Mouse (Mus musculus): Measurements from ENCODE around the gene Atp1a3. TPM values are rescaled to one million over a fixed set of nuclear protein-coding genes. Genes with fewer than 3 reads are reported as not detected.

Atp1a3 gene
- polyA plus RNA-seq, 1 experiment from 2014 or later = 404 TPM

GRCm38 (mm10) chr7:24971972-24972893, 33.5 kb downstream of the Atp1a3 start, which contains the start of gene Rabac1:
Rabac1 (minus strand) TSS chr7:24972754.
- Histone ChIP-seq H3K36me3 (replicated peaks; ENCODE audit: control insufficient read depth, insufficient read depth) (peaks cover 14% of the 10 kb centered on the region), H3K27me3 (ENCODE audit: control insufficient read depth, insufficient read depth, low read length) (no peaks in the 10 kb centered on the region), H3K4me2 (replicated peaks) (peak within 1 kb of the TSS; percentile 68), H3K27ac (peak within 1 kb of the TSS; percentile 74), H3K9ac (peak within 1 kb of the TSS; percentile 71), H3K4me3 (replicated peaks; ENCODE audit: low read length) (peak within 1 kb of the TSS; percentile 60), H3K9me3 (ENCODE audit: control insufficient read depth, low read length) (no peaks in the 10 kb centered on the region), H3K4me1 (replicated peaks; ENCODE audit: control insufficient read depth, insufficient read depth, low read length) (peaks cover 9% of the 10 kb centered on the region; the same call in 1 of the 2 replicates)
- WGBS = 0% methylated on average over 45 of the region's 45 CpGs
- peak; percentile 92 for ATAC-seq (ENCODE audit: low FRiP score)
- peak; percentile 94 for DNase-seq (ENCODE audit: low spot score)

DNA sequence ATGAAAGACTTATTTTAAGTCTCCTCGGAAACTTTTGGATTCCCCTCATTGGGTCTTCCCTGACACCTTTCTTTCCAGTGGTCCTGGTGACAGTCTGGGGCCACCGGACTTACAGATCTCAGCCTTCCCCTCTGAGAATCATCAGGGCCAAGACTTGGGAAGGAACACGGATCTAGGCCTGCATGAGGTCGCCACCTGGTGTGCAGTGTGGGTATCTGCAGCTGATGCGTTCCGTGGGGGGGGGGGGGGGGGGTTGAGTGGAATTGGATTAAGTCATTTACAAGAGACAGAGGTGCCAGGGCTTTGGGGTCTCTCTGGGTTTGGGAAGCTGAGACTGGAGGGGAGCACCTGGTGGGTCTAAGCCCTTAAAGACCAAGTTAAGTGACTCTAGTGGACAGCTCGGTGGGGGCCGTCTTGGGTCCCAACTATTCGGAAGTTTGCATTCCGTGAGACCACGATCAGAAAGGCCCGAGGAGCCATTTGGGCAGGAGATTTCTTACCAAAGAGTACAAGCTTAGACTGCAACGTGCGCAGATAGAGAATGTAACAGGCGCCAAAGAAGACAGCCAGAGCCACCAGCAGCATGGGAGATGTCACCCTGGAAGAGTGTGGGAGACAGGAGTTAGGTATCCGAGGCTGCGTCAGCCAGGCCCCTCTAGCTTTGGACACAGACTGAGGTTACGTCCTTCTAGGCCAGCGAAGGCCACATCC, 34.3 kb downstream of the Atp1a3 start:
- WGBS = 12% methylated on average over 19 of the region's 19 CpGs
- no peak for ATAC-seq (ENCODE audit: low FRiP score)

DNA sequence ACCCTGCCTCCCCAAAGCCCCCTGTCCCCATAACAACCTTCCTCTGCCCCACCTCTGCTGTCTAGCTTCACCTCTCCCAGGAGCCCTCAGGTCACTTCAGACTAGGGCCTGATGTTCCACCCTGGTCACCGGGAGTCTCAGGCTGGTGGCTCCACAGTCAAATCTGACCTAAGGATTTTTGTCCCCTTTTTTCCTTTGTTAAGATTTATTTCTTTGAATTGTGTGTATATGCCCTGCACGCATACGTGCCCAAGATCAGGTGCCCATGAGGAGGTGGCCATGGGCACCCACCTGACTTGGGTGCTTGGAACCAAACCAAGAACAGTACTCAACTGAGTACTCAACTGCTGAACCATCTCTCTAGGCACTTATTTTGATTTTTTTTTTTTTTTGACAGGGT, 35.4 kb downstream of the Atp1a3 start:
- H3K27ac ChIP-seq = no peak overlapping the region
- peaks cover 9% of the 10 kb centered on the region; the same call in 1 of the 2 replicates for H3K4me1 ChIP-seq (replicated peaks; ENCODE audit: control insufficient read depth, insufficient read depth, low read length)
- WGBS = 97% methylated on average over 3 of the region's 3 CpGs
- no peaks in the 10 kb centered on the region for H3K27me3 ChIP-seq (ENCODE audit: control insufficient read depth, insufficient read depth, low read length)
- ATAC-seq (ENCODE audit: low FRiP score) = no peak
- DNase-seq (ENCODE audit: low spot score) = no peak
- H3K36me3 ChIP-seq (replicated peaks; ENCODE audit: control insufficient read depth, insufficient read depth) = peaks cover 14% of the 10 kb centered on the region
- no peak overlapping the region for H3K9ac ChIP-seq
- no peak overlapping the region for H3K4me3 ChIP-seq (replicated peaks; ENCODE audit: low read length)
- H3K9me3 ChIP-seq (ENCODE audit: control insufficient read depth, low read length) = no peaks in the 10 kb centered on the region
- no peak overlapping the region for H3K4me2 ChIP-seq (replicated peaks)

More for the DNA sequence above, 34.3 kb downstream of the Atp1a3 start:
- Histone ChIP-seq H3K9ac (peak overlapping the region; percentile 71; the same call in 1 of the 2 replicates), H3K4me2 (replicated peaks) (peak overlapping the region; percentile 68), H3K4me1 (replicated peaks; ENCODE audit: control insufficient read depth, insufficient read depth, low read length) (peaks cover 9% of the 10 kb centered on the region; the same call in 1 of the 2 replicates), H3K27ac (peak overlapping the region; percentile 74), H3K9me3 (ENCODE audit: control insufficient read depth, low read length) (no peaks in the 10 kb centered on the region), H3K27me3 (ENCODE audit: control insufficient read depth, insufficient read depth, low read length) (no peaks in the 10 kb centered on the region), H3K36me3 (replicated peaks; ENCODE audit: control insufficient read depth, insufficient read depth) (peaks cover 14% of the 10 kb centered on the region), H3K4me3 (replicated peaks; ENCODE audit: low read length) (peak overlapping the region; percentile 60)
- peak; percentile 51 for DNase-seq (ENCODE audit: low spot score)

GRCm38 (mm10) chr7:24969805-24970204, 36.0 kb downstream of the Atp1a3 start:
- H3K4me2 ChIP-seq (replicated peaks) = no peak overlapping the region
- H3K9me3 ChIP-seq (ENCODE audit: control insufficient read depth, low read length) = no peaks in the 10 kb centered on the region
- WGBS = 71% methylated on average over 12 of the region's 12 CpGs
- H3K27ac ChIP-seq = no peak overlapping the region
- H3K9ac ChIP-seq = no peak overlapping the region
- no peaks in the 10 kb centered on the region for H3K27me3 ChIP-seq (ENCODE audit: control insufficient read depth, insufficient read depth, low read length)
- DNase-seq (ENCODE audit: low spot score) = no peak
- H3K36me3 ChIP-seq (replicated peaks; ENCODE audit: control insufficient read depth, insufficient read depth) = peaks cover 14% of the 10 kb centered on the region
- no peak for ATAC-seq (ENCODE audit: low FRiP score)
- H3K4me3 ChIP-seq (replicated peaks; ENCODE audit: low read length) = no peak overlapping the region
- H3K4me1 ChIP-seq (replicated peaks; ENCODE audit: control insufficient read depth, insufficient read depth, low read length) = peaks cover 9% of the 10 kb centered on the region; the same call in 1 of the 2 replicates

DNA sequence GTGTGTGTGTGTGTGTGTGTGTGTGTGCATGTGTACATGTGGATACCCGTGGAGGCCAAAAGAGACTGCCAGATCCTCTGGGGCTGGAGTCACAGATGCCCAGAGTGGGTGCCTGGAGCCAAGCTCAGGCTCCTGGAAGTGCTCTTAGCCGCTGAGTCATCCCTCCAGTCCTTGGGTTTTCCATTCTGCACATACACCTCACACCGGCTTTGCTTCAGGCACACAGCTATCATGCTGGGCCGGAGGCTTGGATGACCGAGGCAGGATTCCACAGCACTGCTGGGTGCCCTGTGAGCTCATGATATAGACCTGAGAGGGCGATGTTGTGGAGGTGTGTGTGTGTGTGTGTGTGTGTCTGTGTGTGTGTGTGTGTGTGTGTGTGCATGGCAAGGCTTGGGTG, 37.3 kb downstream of the Atp1a3 start:
- DNase-seq (ENCODE audit: low spot score) (no peak), ATAC-seq (ENCODE audit: low FRiP score) (no peak)
- H3K9me3 ChIP-seq (ENCODE audit: control insufficient read depth, low read length) = no peaks in the 10 kb centered on the region
- H3K4me1 ChIP-seq (replicated peaks; ENCODE audit: control insufficient read depth, insufficient read depth, low read length) = peaks cover 9% of the 10 kb centered on the region; the same call in 1 of the 2 replicates
- no peak overlapping the region for H3K4me2 ChIP-seq (replicated peaks)
- H3K27me3 ChIP-seq (ENCODE audit: control insufficient read depth, insufficient read depth, low read length) = no peaks in the 10 kb centered on the region
- no peak overlapping the region for H3K4me3 ChIP-seq (replicated peaks; ENCODE audit: low read length)
- H3K9ac ChIP-seq = no peak overlapping the region
- H3K27ac ChIP-seq = no peak overlapping the region
- peaks cover 14% of the 10 kb centered on the region for H3K36me3 ChIP-seq (replicated peaks; ENCODE audit: control insufficient read depth, insufficient read depth)
- 65% methylated on average over 6 of the region's 6 CpGs for WGBS

GRCm38 (mm10) chr7:24967966-24968365, 37.8 kb downstream of the Atp1a3 start:
- Histone ChIP-seq H3K4me1 (replicated peaks; ENCODE audit: control insufficient read depth, insufficient read depth, low read length) (peaks cover 9% of the 10 kb centered on the region; the same call in 1 of the 2 replicates), H3K36me3 (replicated peaks; ENCODE audit: control insufficient read depth, insufficient read depth) (peaks cover 14% of the 10 kb centered on the region), H3K4me3 (replicated peaks; ENCODE audit: low read length) (no peak overlapping the region), H3K9me3 (ENCODE audit: control insufficient read depth, low read length) (no peaks in the 10 kb centered on the region), H3K27ac (no peak overlapping the region), H3K9ac (no peak overlapping the region), H3K4me2 (replicated peaks) (no peak overlapping the region), H3K27me3 (ENCODE audit: control insufficient read depth, insufficient read depth, low read length) (no peaks in the 10 kb centered on the region)
- no peak for ATAC-seq (ENCODE audit: low FRiP score)
- no peak for DNase-seq (ENCODE audit: low spot score)
- 88% methylated on average over 8 of the region's 8 CpGs for WGBS

GRCm38 (mm10) chr7:24964897-24965535, 40.7 kb downstream of the Atp1a3 start:
- DNase-seq (ENCODE audit: low spot score) = peak; percentile 89
- H3K9me3 ChIP-seq (ENCODE audit: control insufficient read depth, low read length) = no peaks in the 10 kb centered on the region
- no peaks in the 10 kb centered on the region for H3K27me3 ChIP-seq (ENCODE audit: control insufficient read depth, insufficient read depth, low read length)
- H3K36me3 ChIP-seq (replicated peaks; ENCODE audit: control insufficient read depth, insufficient read depth) = peaks cover 8% of the 10 kb centered on the region
- peak; percentile 46; the same call in 1 of the 2 replicates for ATAC-seq (ENCODE audit: low FRiP score)
- no peak overlapping the region for H3K27ac ChIP-seq
- H3K4me1 ChIP-seq (replicated peaks; ENCODE audit: control insufficient read depth, insufficient read depth, low read length) = no peaks in the 10 kb centered on the region
- H3K4me3 ChIP-seq (replicated peaks; ENCODE audit: low read length) = no peak overlapping the region
- no peak overlapping the region for H3K9ac ChIP-seq
- no peak overlapping the region for H3K4me2 ChIP-seq (replicated peaks)
- 11% methylated on average over 5 of the region's 5 CpGs for WGBS

GRCm38 (mm10) chr7:24964288-24964687, 41.5 kb downstream of the Atp1a3 start:
- ATAC-seq (ENCODE audit: low FRiP score) (no peak), DNase-seq (ENCODE audit: low spot score) (no peak)
- Histone ChIP-seq H3K9ac (no peak overlapping the region), H3K9me3 (ENCODE audit: control insufficient read depth, low read length) (no peaks in the 10 kb centered on the region), H3K4me2 (replicated peaks) (no peak overlapping the region), H3K4me3 (replicated peaks; ENCODE audit: low read length) (no peak overlapping the region), H3K27ac (no peak overlapping the region), H3K4me1 (replicated peaks; ENCODE audit: control insufficient read depth, insufficient read depth, low read length) (no peaks in the 10 kb centered on the region), H3K27me3 (ENCODE audit: control insufficient read depth, insufficient read depth, low read length) (no peaks in the 10 kb centered on the region), H3K36me3 (replicated peaks; ENCODE audit: control insufficient read depth, insufficient read depth) (peaks cover 1% of the 10 kb centered on the region; the same call in 1 of the 2 replicates)
- WGBS = 77% methylated on average over 2 of the region's 2 CpGs
